Mouse (Mus musculus) CH12.LX (cell line): Measurements from ENCODE around the gene Lrrc1. TPM values are rescaled to one million over a fixed set of nuclear protein-coding genes. Genes with fewer than 3 reads are reported as not detected.

Experiments
- DNase-seq: peaks from one replicate; pipeline ENCODE4 v3.0.0-alpha.2; 2013; ENCODE audit errors: extremely low read depth
- H3K27ac ChIP-seq: 2 replicates; pipeline ENCODE4 v1.5.1; 2012; ENCODE audit warnings: low read depth, mild to moderate bottlenecking, control low read depth, moderate library complexity; ENCODE audit not compliant: insufficient read depth
- H3K27me3 ChIP-seq: replicated peaks from 2 replicates; pipeline ENCODE3; 2012; ENCODE audit warnings: inconsistent platforms
- H3K36me3 ChIP-seq, 2 experiments: replicated peaks in 1 of 2; 2 replicates each; pipeline versions ENCODE3 to v1.6.1; 2012; ENCODE audit warnings: inconsistent platforms in 1 of 2, low read length in 1 of 2, mild to moderate bottlenecking in 1 of 2, mixed read lengths in 1 of 2, moderate library complexity in 1 of 2; ENCODE audit not compliant: control insufficient read depth in 1 of 2, insufficient read depth in 1 of 2
- H3K4me1 ChIP-seq, 2 experiments: 2 replicates each; pipeline ENCODE4 v1.6.1; 2012; ENCODE audit warnings: inconsistent platforms in 1 of 2, moderate library complexity in 1 of 2; ENCODE audit not compliant: insufficient read depth in 2 of 2, control insufficient read depth in 1 of 2
- H3K4me2 ChIP-seq: 2 replicates; pipeline ENCODE4 v1.6.1; 2012; ENCODE audit warnings: low read depth, mild to moderate bottlenecking, control low read depth; ENCODE audit not compliant: poor library complexity, insufficient read depth, severe bottlenecking
- H3K4me3 ChIP-seq, 3 experiments: fragments of 150-350 bp in 1 of 3; sonication (generic) in 1 of 3; replicated peaks in 1 of 3; 2 replicates each; pipeline versions ENCODE3 to v1.5.1; 2011 to 2012; ENCODE audit warnings: low read depth in 2 of 3, low read length in 2 of 3, mild to moderate bottlenecking in 2 of 3, moderate library complexity in 2 of 3, control low read depth in 1 of 3, improper control_type of control experiment in 1 of 3, inconsistent platforms in 1 of 3, mixed read lengths in 1 of 3; ENCODE audit not compliant: poor library complexity in 1 of 3
- H3K79me2 ChIP-seq: replicated peaks from 2 replicates; pipeline ENCODE4 v1.6.1; 2012; ENCODE audit warnings: mild to moderate bottlenecking, moderate library complexity; ENCODE audit not compliant: control insufficient read depth, poor library complexity, insufficient read depth, severe bottlenecking; ENCODE audit errors: extremely low read depth
- H3K9ac ChIP-seq: 2 replicates; pipeline ENCODE4 v1.6.1; 2012; ENCODE audit warnings: low read depth, mild to moderate bottlenecking, control low read depth, moderate library complexity; ENCODE audit not compliant: insufficient read depth
- H3K9me3 ChIP-seq: replicated peaks from 2 replicates; pipeline ENCODE3; 2012; ENCODE audit warnings: low read length, inconsistent platforms, mixed read lengths
- BHLHE40 ChIP-seq: IDR thresholded peaks from 2 replicates; pipeline ENCODE4 v1.6.1; 2011; ENCODE audit warnings: mild to moderate bottlenecking, low read depth, low read length, improper control_type of control experiment
- CTCF ChIP-seq, 2 experiments: IDR thresholded peaks in 1 of 2; conservative IDR thresholded peaks in 1 of 2; 2 replicates each; pipeline ENCODE4 v1.5.1; 2011 to 2012; ENCODE audit warnings: low read depth in 2 of 2, low read length in 2 of 2, improper control_type of control experiment in 1 of 2, inconsistent platforms in 1 of 2, mild to moderate bottlenecking in 1 of 2, moderate library complexity in 1 of 2
- E2F4 ChIP-seq: IDR thresholded peaks from 2 replicates; pipeline ENCODE4 v1.6.1; 2011; ENCODE audit warnings: low read depth, low read length, improper control_type of control experiment; ENCODE audit not compliant: insufficient replicate concordance
- ELF1 ChIP-seq: IDR thresholded peaks from 2 replicates; pipeline ENCODE4 v1.6.1; 2014; ENCODE audit warnings: low read depth, mild to moderate bottlenecking, inconsistent platforms, low read length, improper control_type of control experiment
- EP300 ChIP-seq: IDR thresholded peaks from 2 replicates; pipeline ENCODE4 v1.6.1; 2011; ENCODE audit warnings: low read length, improper control_type of control experiment
- ETS1 ChIP-seq: conservative IDR thresholded peaks from 2 replicates; pipeline ENCODE4 v1.6.1; 2012; ENCODE audit warnings: low read depth, mild to moderate bottlenecking, inconsistent platforms, low read length, improper control_type of control experiment, moderate library complexity
- HCFC1 ChIP-seq: IDR thresholded peaks from 2 replicates; pipeline ENCODE4 v1.6.1; 2012; ENCODE audit warnings: low read depth, mild to moderate bottlenecking, inconsistent platforms, low read length, improper control_type of control experiment
- IRF4 ChIP-seq: IDR thresholded peaks from 2 replicates; pipeline ENCODE4 v1.6.1; 2014; ENCODE audit warnings: low read depth, mild to moderate bottlenecking, inconsistent platforms, low read length, improper control_type of control experiment
- JUND ChIP-seq: conservative IDR thresholded peaks from 2 replicates; pipeline ENCODE4 v1.6.1; 2011; ENCODE audit warnings: low read depth, low read length, improper control_type of control experiment
- KAT2A ChIP-seq: IDR thresholded peaks from 2 replicates; pipeline ENCODE4 v1.6.1; 2012; ENCODE audit warnings: low read length, improper control_type of control experiment, inconsistent platforms; ENCODE audit not compliant: insufficient replicate concordance
- MAFK ChIP-seq: IDR thresholded peaks from 2 replicates; pipeline ENCODE4 v1.6.1; 2011; ENCODE audit warnings: low read length, improper control_type of control experiment; ENCODE audit not compliant: insufficient replicate concordance
- MAX ChIP-seq: IDR thresholded peaks from 2 replicates; pipeline ENCODE4 v1.6.1; 2011; ENCODE audit warnings: low read length, improper control_type of control experiment
- MAZ ChIP-seq: IDR thresholded peaks from 2 replicates; pipeline ENCODE4 v1.6.1; 2012; ENCODE audit warnings: low read depth, mild to moderate bottlenecking, inconsistent platforms, low read length, improper control_type of control experiment, moderate library complexity
- NRF1 ChIP-seq: IDR thresholded peaks from 2 replicates; pipeline ENCODE4 v1.6.1; 2014; ENCODE audit warnings: low read depth, mild to moderate bottlenecking, inconsistent platforms, low read length, improper control_type of control experiment, moderate library complexity
- PAX5 ChIP-seq: IDR thresholded peaks from 2 replicates; pipeline ENCODE4 v1.6.1; 2012; ENCODE audit warnings: low read length, inconsistent platforms, mixed read lengths
- POLR2AphosphoS2 ChIP-seq: IDR thresholded peaks from 2 replicates; pipeline ENCODE4 v1.6.1; 2011; ENCODE audit warnings: low read depth, low read length, improper control_type of control experiment
- RCOR1 ChIP-seq: conservative IDR thresholded peaks from 2 replicates; pipeline ENCODE4 v1.6.1; 2012; ENCODE audit warnings: low read depth, mild to moderate bottlenecking, inconsistent platforms, low read length, improper control_type of control experiment
- SIN3A ChIP-seq: IDR thresholded peaks from 2 replicates; pipeline ENCODE4 v1.6.1; 2012; ENCODE audit warnings: low read length, improper control_type of control experiment, inconsistent platforms
- SMC3 ChIP-seq: IDR thresholded peaks from 2 replicates; pipeline ENCODE4 v1.6.1; 2011; ENCODE audit warnings: low read depth, low read length, improper control_type of control experiment
- TCF12 ChIP-seq: IDR thresholded peaks from 2 replicates; pipeline ENCODE4 v1.6.1; 2014; ENCODE audit warnings: low read depth, mild to moderate bottlenecking, inconsistent platforms, low read length, improper control_type of control experiment
- UBTF ChIP-seq: IDR thresholded peaks from 2 replicates; pipeline ENCODE4 v1.6.1; 2012; ENCODE audit warnings: low read depth, mild to moderate bottlenecking, inconsistent platforms, low read length, improper control_type of control experiment, moderate library complexity
- ZC3H11A ChIP-seq: IDR thresholded peaks from 2 replicates; pipeline ENCODE4 v1.6.1; 2012; ENCODE audit warnings: low read depth, mild to moderate bottlenecking, inconsistent platforms, low read length, improper control_type of control experiment
- ZMIZ1 ChIP-seq: IDR thresholded peaks from 2 replicates; pipeline ENCODE4 v1.6.1; 2012; ENCODE audit warnings: low read depth, mild to moderate bottlenecking, inconsistent platforms, low read length, improper control_type of control experiment
- dilution Hi-C: fragments of 300-500 bp; cut with MboI; formaldehyde crosslinking; loops from 2 replicates; pipeline ENCODE4 v1.14.3; 2020; ENCODE audit warnings: low sequenced_read_pairs; ENCODE audit not compliant: extremely low pct_unique_long_range_greater_than_20kb, extremely low pct_ligation_motif_present
- in situ Hi-C: fragments of 300-500 bp; cut with MboI; formaldehyde crosslinking; loops from 3 replicates; pipeline ENCODE4 v1.14.3; 2019; ENCODE audit warnings: low sequenced_read_pairs, low pct_ligation_motif_present, low pct_unique_long_range_greater_than_20kb, mixed read lengths
- polyA plus RNA-seq: library from polyadenylated mRNA; unstranded; fragments of >175 nt; gene quantifications from 2 replicates; pipeline ENCODE4 v1.2.1, GENCODE M21; 2012; ENCODE audit warnings: low read depth; ENCODE audit not compliant: insufficient read length
- total RNA-seq, 2 experiments: library from RNA; depleted of rRNA; stranded (reverse); fragments of 300-350 nt in 1 of 2; fragments of >200 nt in 1 of 2; gene quantifications; 2 replicates each; pipeline ENCODE4 v1.2.3; 2012 to 2014

The Lrrc1 gene
- total and polyA plus RNA-seq, 3 experiments: 15.4 to 15.8 (median 15.8) TPM

DNA sequence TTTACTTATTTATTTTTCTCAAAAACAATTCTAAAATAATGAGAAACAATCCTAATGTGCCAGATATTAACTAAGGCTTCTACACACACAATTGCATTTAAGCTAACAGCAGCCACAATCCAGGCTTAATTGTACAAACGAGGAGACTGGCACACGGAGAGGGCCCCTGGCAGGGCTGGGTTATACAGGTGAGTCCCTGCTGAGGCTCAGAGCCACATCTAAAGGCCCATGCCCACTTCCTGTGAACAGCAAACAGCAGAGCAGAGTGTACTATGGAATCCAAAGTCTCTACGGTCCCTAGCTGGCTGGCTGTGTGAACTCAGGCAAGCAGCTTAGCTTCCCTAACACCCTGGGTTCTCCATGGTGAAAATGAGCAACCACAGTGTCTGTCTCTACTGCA, 30.8 kb downstream of the Lrrc1 start:
- Histone ChIP-seq H3K79me2 (peaks cover 6% of the 10 kb centered on the region), H3K4me2 (no peak overlapping the region), H3K4me3 (no peak overlapping the region), H3K36me3 (peaks cover 0 to 13% of the 10 kb centered on the region in 2 experiments), H3K27ac (no peak overlapping the region), H3K27me3 (no peaks in the 10 kb centered on the region), H3K9ac (no peak overlapping the region), H3K4me1 (peaks cover 5 to 44% of the 10 kb centered on the region in 2 experiments; a peak in 3 of 4 replicates), H3K9me3 (no peaks in the 10 kb centered on the region)
- no peak for DNase-seq
- TF ChIP-seq UBTF (no peak), ELF1 (no peak), E2F4 (no peak), CTCF (conservative IDR thresholded peaks at IDR 0.05 in 1 of 2, IDR thresholded peaks at IDR 0.05 in 1 of 2; ENCODE audit: low read depth in 2 of 2, low read length in 2 of 2) (no peak), HCFC1 (no peak), JUND (no peak), TCF12 (no peak), ETS1 (no peak)
- dilution Hi-C loops: no loop called here
- in situ Hi-C loops: no loop called here

DNA sequence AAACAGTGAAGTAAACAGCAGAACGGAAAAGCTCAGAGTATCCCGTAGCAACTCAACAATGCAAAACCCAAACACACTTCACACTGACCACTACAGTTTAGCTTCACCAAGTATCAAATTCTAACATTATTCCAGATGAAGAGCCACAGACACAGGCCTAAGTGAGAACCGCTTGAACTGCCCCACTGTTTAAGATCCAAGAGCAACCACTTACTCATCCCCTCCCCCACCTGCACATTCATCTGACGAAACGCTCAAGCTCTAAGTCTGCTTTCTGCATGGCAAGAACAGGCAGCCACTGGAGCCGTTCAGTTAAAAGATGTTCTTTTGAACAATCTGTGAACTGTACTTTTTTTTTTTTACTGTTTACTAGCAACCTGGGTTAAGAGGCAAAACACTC, 32.5 kb downstream of the Lrrc1 start:
- Histone ChIP-seq H3K4me1 (peaks cover 5 to 56% of the 10 kb centered on the region in 2 experiments; a peak in 3 of 4 replicates), H3K36me3 (peaks cover 0 to 5% of the 10 kb centered on the region in 2 experiments), H3K79me2 (peaks cover 8% of the 10 kb centered on the region), H3K27ac (no peak overlapping the region), H3K9me3 (no peaks in the 10 kb centered on the region), H3K27me3 (no peaks in the 10 kb centered on the region), H3K9ac (no peak overlapping the region), H3K4me3 (no peak overlapping the region), H3K4me2 (no peak overlapping the region)
- in situ Hi-C loops: no loop called here
- dilution Hi-C loops: no loop called here
- TF ChIP-seq MAZ: no peak
- no peak for TF ChIP-seq E2F4
- TF ChIP-seq EP300: no peak
- TF ChIP-seq MAX: no peak
- no peak for TF ChIP-seq RCOR1
- TF ChIP-seq PAX5: no peak
- no peak for TF ChIP-seq BHLHE40
- TF ChIP-seq SIN3A: no peak
- no peak for TF ChIP-seq TCF12
- no peak for TF ChIP-seq SMC3
- no peak for TF ChIP-seq KAT2A
- TF ChIP-seq ZC3H11A: no peak
- TF ChIP-seq ETS1: no peak
- TF ChIP-seq CTCF (conservative IDR thresholded peaks at IDR 0.05 in 1 of 2, IDR thresholded peaks at IDR 0.05 in 1 of 2; ENCODE audit: low read depth in 2 of 2, low read length in 2 of 2): no peak
- no peak for TF ChIP-seq NRF1
- TF ChIP-seq POLR2AphosphoS2: no peak
- TF ChIP-seq IRF4: no peak
- no peak for TF ChIP-seq MAFK
- no peak for TF ChIP-seq ZMIZ1
- no peak for DNase-seq
